Mouse (Mus musculus): Measurements from ENCODE around the gene Ftcd.

DNA sequence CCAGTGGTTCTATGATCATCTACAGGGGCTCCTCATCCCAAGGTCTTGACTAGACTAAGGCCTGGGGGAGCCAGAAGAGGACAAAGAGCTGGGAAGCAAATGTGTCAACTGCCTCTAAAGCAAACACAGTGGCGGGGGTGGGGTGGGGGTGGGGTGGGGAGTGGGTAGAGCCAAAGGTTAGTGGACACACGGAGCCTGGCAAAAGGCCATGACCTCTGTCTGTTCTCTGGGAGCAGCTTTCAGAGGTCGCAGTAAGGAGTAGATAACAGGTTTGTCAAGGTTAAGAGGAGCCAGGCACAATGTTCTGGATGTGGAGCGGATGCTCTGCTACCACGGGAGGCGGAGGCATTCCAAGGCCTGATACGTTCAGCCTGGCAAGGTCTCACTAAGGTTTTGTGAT is 1.5 kb downstream of the Ftcd start:
- no peak for TF ChIP-seq CTCF (conservative IDR thresholded peaks at IDR 0.05; ENCODE audit: insufficient read depth, insufficient read length, low read depth, low read length)
- TF ChIP-seq POLR2A (IDR thresholded peaks at IDR 0.05; ENCODE audit: low read depth, low read length) = no peak

Measured in kidney, adult 2 months (tissue).